Mouse (Mus musculus) ES-Bruce4 (cell line): ENCODE measurements around the gene Prl2c2. TPM values are rescaled to one million over a fixed set of nuclear protein-coding genes. Genes with fewer than 3 reads are reported as not detected.
"Not testable (repeated sequence)": the region's sequence is repeated elsewhere in the genome, so short reads cannot be mapped to it uniquely, and the experiment has no call there.

Source experiments
- H3K27ac ChIP-seq: 2 replicates; pipeline ENCODE4 v1.5.1; 2012; ENCODE audit warnings: low read length, inconsistent platforms; ENCODE audit not compliant: insufficient read depth
- H3K27me3 ChIP-seq: 2 replicates; pipeline ENCODE4 v1.6.1; 2012; ENCODE audit warnings: mild to moderate bottlenecking, low read length, inconsistent platforms; ENCODE audit not compliant: control insufficient read depth, poor library complexity, insufficient read depth, severe bottlenecking
- H3K36me3 ChIP-seq: 2 replicates; pipeline ENCODE4 v1.6.1; 2012; ENCODE audit warnings: inconsistent platforms, mild to moderate bottlenecking, low read length, moderate library complexity; ENCODE audit not compliant: control insufficient read depth, poor library complexity, insufficient read depth, severe bottlenecking
- H3K4me1 ChIP-seq: one replicate; pipeline ENCODE4 v1.8.1; 2011; ENCODE audit warnings: low read length; ENCODE audit not compliant: control insufficient read depth, insufficient read depth
- H3K4me3 ChIP-seq: 2 replicates; pipeline ENCODE4 v1.5.1; 2011; ENCODE audit warnings: low read depth, mild to moderate bottlenecking, low read length
- H3K9ac ChIP-seq: 2 replicates; pipeline ENCODE4 v1.6.1; 2012; ENCODE audit warnings: low read depth, mild to moderate bottlenecking, inconsistent platforms; ENCODE audit not compliant: poor library complexity, severe bottlenecking
- H3K9me3 ChIP-seq: replicated peaks from 2 replicates; pipeline ENCODE4 v1.6.1; 2012; ENCODE audit warnings: mild to moderate bottlenecking, low read length, inconsistent platforms; ENCODE audit not compliant: control insufficient read depth, poor library complexity, insufficient read depth, severe bottlenecking
- polyA plus RNA-seq: library from polyadenylated mRNA; stranded (reverse); fragments of >200 nt; gene quantifications from 2 replicates; pipeline ENCODE4 v1.2.4, GENCODE M21; 2011; ENCODE audit warnings: low read depth; ENCODE audit not compliant: missing spikeins, insufficient read depth, insufficient read length

Gene Prl2c2
- 1.3 and 1.7 TPM in 2 replicates for polyA plus RNA-seq

GRCm38 (mm10) chr13:13005283-13005682 lies at the start of gene Prl2c2:
Gene Prl2c2, minus strand, starts transcription at chr13:13005383.
- not testable (repeated sequence) for H3K9ac ChIP-seq, H3K27ac ChIP-seq, H3K27me3 ChIP-seq, H3K36me3 ChIP-seq, H3K9me3 ChIP-seq, H3K4me1 ChIP-seq, H3K4me3 ChIP-seq

DNA sequence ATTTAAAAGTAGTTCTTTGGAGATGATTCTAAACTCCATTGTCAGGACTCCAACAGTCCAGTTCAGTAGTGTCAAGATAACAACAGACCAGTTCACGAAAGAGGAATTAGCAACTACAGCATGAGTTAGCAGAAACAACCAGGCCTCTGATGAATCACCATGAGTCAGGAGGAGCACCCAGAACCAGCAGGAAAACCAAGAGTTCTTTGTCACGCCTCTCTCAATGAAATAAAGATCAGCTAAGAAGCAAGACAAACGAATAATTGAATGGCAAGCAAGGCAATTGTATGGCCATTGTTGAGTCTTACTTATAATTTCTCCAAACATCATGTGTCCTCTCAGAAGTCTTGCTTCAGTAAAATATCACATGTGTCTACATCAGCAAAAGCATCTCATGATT lies 20.7 kb upstream of the Prl2c2 start:
- not testable (repeated sequence) for H3K9ac ChIP-seq, H3K27me3 ChIP-seq, H3K4me3 ChIP-seq, H3K27ac ChIP-seq, H3K4me1 ChIP-seq, H3K9me3 ChIP-seq, H3K36me3 ChIP-seq

- not testable (repeated sequence) for H3K9ac ChIP-seq, H3K36me3 ChIP-seq, H3K27ac ChIP-seq, H3K9me3 ChIP-seq, H3K27me3 ChIP-seq, H3K4me3 ChIP-seq, H3K4me1 ChIP-seq
Observed at GRCm38 (mm10) chr13:13013993-13014549, 8.9 kb upstream of the Prl2c2 start.

Other genes starting within 250 kb of the Prl2c2 start
- 6.7 and 14.2 TPM in 2 replicates for gene Prl2c3, start 205.3 kb downstream of the Prl2c2 start, polyA plus RNA-seq
- gene Prl2c5, start 177.3 kb upstream of the Prl2c2 start, polyA plus RNA-seq: 3.3 and 6.7 TPM in 2 replicates